Mouse (Mus musculus): Measurements from ENCODE around the gene Btbd19.

The Btbd19 gene

GRCm38 (mm10) chr4:117117931-117118330 is 7.6 kb downstream of the Btbd19 start:
- DNase-seq (ENCODE audit: extremely low spot score, low read depth, low spot score) = no peak

- no peak for DNase-seq (ENCODE audit: extremely low spot score, low read depth, low spot score)
These were observed 9.9 kb downstream of the Btbd19 start for GRCm38 (mm10) chr4:117115592-117115991.

- DNase-seq (ENCODE audit: extremely low spot score, low read depth, low spot score) = no peak
These were observed 12.3 kb downstream of the Btbd19 start for GRCm38 (mm10) chr4:117113237-117113636.

- no peak for DNase-seq (ENCODE audit: extremely low spot score, low read depth, low spot score)
These were observed 14.5 kb downstream of the Btbd19 start for GRCm38 (mm10) chr4:117110985-117111384.

GRCm38 (mm10) chr4:117110249-117110648 is 15.3 kb downstream of the Btbd19 start:
- no peak for DNase-seq (ENCODE audit: extremely low spot score, low read depth, low spot score)

- DNase-seq (ENCODE audit: extremely low spot score, low read depth, low spot score) = no peak
These were observed 16.2 kb downstream of the Btbd19 start for GRCm38 (mm10) chr4:117109330-117109729.

- DNase-seq (ENCODE audit: extremely low spot score, low read depth, low spot score) = no peak
These were observed 17.0 kb downstream of the Btbd19 start for GRCm38 (mm10) chr4:117108524-117108849.

- DNase-seq (ENCODE audit: extremely low spot score, low read depth, low spot score) = no peak
These were observed 17.6 kb downstream of the Btbd19 start for GRCm38 (mm10) chr4:117107813-117108523.

- no peak for DNase-seq (ENCODE audit: extremely low spot score, low read depth, low spot score)
These were observed 20.4 kb downstream of the Btbd19 start for GRCm38 (mm10) chr4:117105127-117105526.

GRCm38 (mm10) chr4:117104672-117105071 is 20.9 kb downstream of the Btbd19 start:
- no peak for DNase-seq (ENCODE audit: extremely low spot score, low read depth, low spot score)

GRCm38 (mm10) chr4:117101218-117101617 is 24.3 kb downstream of the Btbd19 start:
- DNase-seq (ENCODE audit: extremely low spot score, low read depth, low spot score) = no peak

GRCm38 (mm10) chr4:117100036-117100435 is 25.5 kb downstream of the Btbd19 start:
- no peak for DNase-seq (ENCODE audit: extremely low spot score, low read depth, low spot score)

- DNase-seq (ENCODE audit: extremely low spot score, low read depth, low spot score) = no peak
These were observed 26.8 kb downstream of the Btbd19 start for GRCm38 (mm10) chr4:117098764-117099036.

- no peak for DNase-seq (ENCODE audit: extremely low spot score, low read depth, low spot score)
These were observed 27.4 kb downstream of the Btbd19 start for GRCm38 (mm10) chr4:117097969-117098763.

GRCm38 (mm10) chr4:117096666-117097065 is 28.9 kb downstream of the Btbd19 start:
- no peak for DNase-seq (ENCODE audit: extremely low spot score, low read depth, low spot score)

GRCm38 (mm10) chr4:117095551-117096452 is 29.7 kb downstream of the Btbd19 start, which contains the start of gene Ptch2:
Ptch2 (plus strand) TSS chr4:117096075.
- DNase-seq (ENCODE audit: extremely low spot score, low read depth, low spot score) = no peak

- no peak for DNase-seq (ENCODE audit: extremely low spot score, low read depth, low spot score)
These were observed 30.7 kb downstream of the Btbd19 start for GRCm38 (mm10) chr4:117094626-117095361.

GRCm38 (mm10) chr4:117090586-117090985 is 34.9 kb downstream of the Btbd19 start:
- DNase-seq (ENCODE audit: extremely low spot score, low read depth, low spot score) = no peak

- no peak for DNase-seq (ENCODE audit: extremely low spot score, low read depth, low spot score)
These were observed 37.4 kb downstream of the Btbd19 start for GRCm38 (mm10) chr4:117087948-117088640.

- DNase-seq (ENCODE audit: extremely low spot score, low read depth, low spot score) = no peak
These were observed 54.3 kb downstream of the Btbd19 start for GRCm38 (mm10) chr4:117071183-117071582.

Measured in hindlimb bud, embryonic 11.5 days (tissue).